Mouse (Mus musculus): ENCODE data around the gene Gjb5. TPM values are rescaled to one million over a fixed set of nuclear protein-coding genes. Genes with fewer than 3 reads are reported as not detected.

The Gjb5 gene
- polyA plus RNA-seq, 1 experiment from 2014 or later = 0.10 TPM

- ATAC-seq (no peak), DNase-seq (ENCODE audit: low spot score) (no peak)
- Histone ChIP-seq H3K27me3 (replicated peaks; ENCODE audit: control insufficient read depth, insufficient read depth, low read length) (no peaks in the 10 kb centered on the region), H3K4me1 (ENCODE audit: control insufficient read depth, insufficient read depth, low read length) (no peaks in the 10 kb centered on the region), H3K9me3 (replicated peaks; ENCODE audit: control insufficient read depth, low read length) (no peaks in the 10 kb centered on the region), H3K4me2 (ENCODE audit: low read length) (no peak overlapping the region), H3K27ac (ENCODE audit: low read depth, low read length) (no peak overlapping the region), H3K9ac (ENCODE audit: low read length) (no peak overlapping the region), H3K4me3 (ENCODE audit: low read depth, low read length) (no peak overlapping the region), H3K36me3 (ENCODE audit: control insufficient read depth, insufficient read depth, low read length) (no peaks in the 10 kb centered on the region)
- 75% methylated on average over 15 of the region's 15 CpGs for WGBS
Observed at GRCm38 (mm10) chr4:127354506-127355485, 3.2 kb downstream of the Gjb5 start.

DNA sequence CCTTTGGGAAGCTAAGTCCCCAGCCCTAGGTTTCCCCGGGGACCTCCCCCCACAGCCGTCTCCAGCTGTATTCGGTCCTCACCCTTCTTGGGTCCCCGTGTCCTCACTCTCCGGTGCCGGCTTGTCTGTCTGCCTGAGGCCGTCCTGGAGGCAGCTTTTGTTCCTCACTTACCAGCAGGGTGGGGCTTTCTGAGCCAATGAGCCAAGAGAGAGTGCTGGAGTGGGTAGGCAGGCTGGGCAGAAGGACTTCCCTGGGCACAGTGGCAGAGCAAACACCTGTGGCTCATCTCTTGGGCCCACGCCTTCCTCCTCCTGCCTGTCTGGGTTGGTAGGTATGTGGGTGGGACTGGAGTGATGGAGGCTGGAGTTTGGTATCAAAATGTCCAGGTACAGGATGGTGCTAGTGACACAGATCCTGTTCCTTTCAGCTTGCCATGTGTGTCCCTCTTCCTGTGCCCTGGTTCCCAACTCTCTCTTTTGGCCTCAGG is 4.0 kb downstream of the Gjb5 start, which contains the start of gene Gjb4:
Gene Gjb4, minus strand, starts transcription at position 131 of the 488 bp plus-strand sequence.
- Histone ChIP-seq H3K9ac (ENCODE audit: low read length) (no peak within 1 kb of the TSS), H3K9me3 (replicated peaks; ENCODE audit: control insufficient read depth, low read length) (no peaks in the 10 kb centered on the region), H3K36me3 (ENCODE audit: control insufficient read depth, insufficient read depth, low read length) (no peaks in the 10 kb centered on the region), H3K4me2 (ENCODE audit: low read length) (no peak within 1 kb of the TSS), H3K4me3 (ENCODE audit: low read depth, low read length) (no peak within 1 kb of the TSS), H3K4me1 (ENCODE audit: control insufficient read depth, insufficient read depth, low read length) (no peaks in the 10 kb centered on the region), H3K27ac (ENCODE audit: low read depth, low read length) (no peak within 1 kb of the TSS), H3K27me3 (replicated peaks; ENCODE audit: control insufficient read depth, insufficient read depth, low read length) (no peaks in the 10 kb centered on the region)
- ATAC-seq = no peak
- WGBS = 31% methylated on average over 8 of the region's 8 CpGs
- no peak for DNase-seq (ENCODE audit: low spot score)

GRCm38 (mm10) chr4:127352594-127352993 is 5.4 kb downstream of the Gjb5 start:
- H3K4me2 ChIP-seq (ENCODE audit: low read length) = no peak overlapping the region
- no peak for ATAC-seq
- WGBS = 21% methylated on average over 1 of the region's 1 CpGs
- no peaks in the 10 kb centered on the region for H3K9me3 ChIP-seq (replicated peaks; ENCODE audit: control insufficient read depth, low read length)
- H3K9ac ChIP-seq (ENCODE audit: low read length) = no peak overlapping the region
- no peaks in the 10 kb centered on the region for H3K36me3 ChIP-seq (ENCODE audit: control insufficient read depth, insufficient read depth, low read length)
- H3K4me3 ChIP-seq (ENCODE audit: low read depth, low read length) = no peak overlapping the region
- H3K27me3 ChIP-seq (replicated peaks; ENCODE audit: control insufficient read depth, insufficient read depth, low read length) = no peaks in the 10 kb centered on the region
- H3K4me1 ChIP-seq (ENCODE audit: control insufficient read depth, insufficient read depth, low read length) = no peaks in the 10 kb centered on the region
- H3K27ac ChIP-seq (ENCODE audit: low read depth, low read length) = no peak overlapping the region
- no peak for DNase-seq (ENCODE audit: low spot score)

GRCm38 (mm10) chr4:127349560-127350300 is 8.3 kb downstream of the Gjb5 start:
- DNase-seq (ENCODE audit: low spot score) = no peak
- H3K4me1 ChIP-seq (ENCODE audit: control insufficient read depth, insufficient read depth, low read length) = no peaks in the 10 kb centered on the region
- no peak for ATAC-seq
- no peaks in the 10 kb centered on the region for H3K36me3 ChIP-seq (ENCODE audit: control insufficient read depth, insufficient read depth, low read length)
- no peak overlapping the region for H3K9ac ChIP-seq (ENCODE audit: low read length)
- no peak overlapping the region for H3K27ac ChIP-seq (ENCODE audit: low read depth, low read length)
- H3K9me3 ChIP-seq (replicated peaks; ENCODE audit: control insufficient read depth, low read length) = no peaks in the 10 kb centered on the region
- no peak overlapping the region for H3K4me2 ChIP-seq (ENCODE audit: low read length)
- WGBS = 61% methylated on average over 4 of the region's 4 CpGs
- H3K4me3 ChIP-seq (ENCODE audit: low read depth, low read length) = no peak overlapping the region
- H3K27me3 ChIP-seq (replicated peaks; ENCODE audit: control insufficient read depth, insufficient read depth, low read length) = no peaks in the 10 kb centered on the region

- Histone ChIP-seq H3K36me3 (ENCODE audit: control insufficient read depth, insufficient read depth, low read length) (no peaks in the 10 kb centered on the region), H3K4me3 (ENCODE audit: low read depth, low read length) (no peak overlapping the region), H3K27ac (ENCODE audit: low read depth, low read length) (no peak overlapping the region), H3K9me3 (replicated peaks; ENCODE audit: control insufficient read depth, low read length) (no peaks in the 10 kb centered on the region), H3K4me2 (ENCODE audit: low read length) (no peak overlapping the region), H3K4me1 (ENCODE audit: control insufficient read depth, insufficient read depth, low read length) (no peaks in the 10 kb centered on the region), H3K9ac (ENCODE audit: low read length) (no peak overlapping the region), H3K27me3 (replicated peaks; ENCODE audit: control insufficient read depth, insufficient read depth, low read length) (no peaks in the 10 kb centered on the region)
- WGBS = 91% methylated on average over 5 of the region's 5 CpGs
- DNase-seq (ENCODE audit: low spot score) (no peak), ATAC-seq (no peak)
Observed at GRCm38 (mm10) chr4:127345000-127345399, 13.0 kb downstream of the Gjb5 start.

- Histone ChIP-seq H3K9ac (ENCODE audit: low read length) (no peak overlapping the region), H3K4me1 (ENCODE audit: control insufficient read depth, insufficient read depth, low read length) (no peaks in the 10 kb centered on the region), H3K36me3 (ENCODE audit: control insufficient read depth, insufficient read depth, low read length) (no peaks in the 10 kb centered on the region), H3K27me3 (replicated peaks; ENCODE audit: control insufficient read depth, insufficient read depth, low read length) (no peaks in the 10 kb centered on the region), H3K27ac (ENCODE audit: low read depth, low read length) (no peak overlapping the region), H3K4me3 (ENCODE audit: low read depth, low read length) (no peak overlapping the region), H3K9me3 (replicated peaks; ENCODE audit: control insufficient read depth, low read length) (no peaks in the 10 kb centered on the region), H3K4me2 (ENCODE audit: low read length) (no peak overlapping the region)
- no peak for DNase-seq (ENCODE audit: low spot score)
- WGBS = 69% methylated on average over 6 of the region's 6 CpGs
- no peak for ATAC-seq
Observed at GRCm38 (mm10) chr4:127341372-127341771, 16.6 kb downstream of the Gjb5 start.

GRCm38 (mm10) chr4:127337668-127338067 is 20.3 kb downstream of the Gjb5 start:
- Histone ChIP-seq H3K4me1 (ENCODE audit: control insufficient read depth, insufficient read depth, low read length) (no peaks in the 10 kb centered on the region), H3K27ac (ENCODE audit: low read depth, low read length) (no peak overlapping the region), H3K9ac (ENCODE audit: low read length) (no peak overlapping the region), H3K36me3 (ENCODE audit: control insufficient read depth, insufficient read depth, low read length) (no peaks in the 10 kb centered on the region), H3K4me2 (ENCODE audit: low read length) (no peak overlapping the region), H3K27me3 (replicated peaks; ENCODE audit: control insufficient read depth, insufficient read depth, low read length) (no peaks in the 10 kb centered on the region), H3K4me3 (ENCODE audit: low read depth, low read length) (no peak overlapping the region), H3K9me3 (replicated peaks; ENCODE audit: control insufficient read depth, low read length) (no peaks in the 10 kb centered on the region)
- WGBS = 90% methylated on average over 5 of the region's 5 CpGs
- ATAC-seq (no peak), DNase-seq (ENCODE audit: low spot score) (no peak)

DNA sequence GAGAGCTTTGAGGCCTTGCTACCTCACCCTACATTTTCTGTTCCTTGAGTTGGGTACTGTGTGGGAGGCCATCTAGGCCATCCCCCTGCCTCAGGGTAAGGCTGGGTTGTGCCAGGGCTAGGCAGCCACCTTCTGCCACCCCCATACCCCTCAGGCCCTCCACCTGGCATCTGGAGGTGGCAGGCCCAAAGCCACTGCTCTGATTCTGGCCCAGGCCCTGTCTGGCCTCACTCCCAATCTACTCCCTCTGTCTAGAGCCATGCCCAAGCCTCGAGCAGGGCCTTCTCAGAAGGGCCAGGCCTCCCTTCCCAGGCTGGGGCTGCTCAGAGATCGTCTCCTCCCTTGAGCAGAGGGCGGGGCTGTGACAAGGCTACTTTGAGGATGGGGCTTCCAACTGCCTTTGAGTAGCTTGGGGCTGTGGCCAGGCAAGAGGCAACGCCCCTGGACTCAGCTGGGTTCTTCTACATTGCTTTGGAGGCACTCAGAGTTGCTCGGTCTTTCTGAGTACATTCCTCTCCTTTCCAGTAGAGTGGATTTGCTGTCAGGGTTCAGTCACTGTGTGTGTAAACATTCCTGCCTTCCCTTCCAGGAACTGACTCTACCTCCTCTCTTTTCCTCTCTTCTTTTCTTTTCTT is 23.0 kb downstream of the Gjb5 start:
- Histone ChIP-seq H3K27me3 (replicated peaks; ENCODE audit: control insufficient read depth, insufficient read depth, low read length) (peaks cover 22% of the 10 kb centered on the region), H3K27ac (ENCODE audit: low read depth, low read length) (no peak overlapping the region), H3K9me3 (replicated peaks; ENCODE audit: control insufficient read depth, low read length) (no peaks in the 10 kb centered on the region), H3K4me1 (ENCODE audit: control insufficient read depth, insufficient read depth, low read length) (peaks cover 3% of the 10 kb centered on the region; the same call in 1 of the 2 replicates), H3K36me3 (ENCODE audit: control insufficient read depth, insufficient read depth, low read length) (no peaks in the 10 kb centered on the region), H3K4me2 (ENCODE audit: low read length) (no peak overlapping the region), H3K4me3 (ENCODE audit: low read depth, low read length) (no peak overlapping the region), H3K9ac (ENCODE audit: low read length) (no peak overlapping the region)
- 50% methylated on average over 5 of the region's 5 CpGs for WGBS
- ATAC-seq = no peak
- DNase-seq (ENCODE audit: low spot score) = no peak
